Mouse (Mus musculus) limb, embryonic 10.5 days (tissue): ENCODE results near the gene Xpo4. TPM values are rescaled to one million over a fixed set of nuclear protein-coding genes. Genes with fewer than 3 reads are reported as not detected.
"Not testable (repeated sequence)": the region's sequence is repeated elsewhere in the genome, so short reads cannot be mapped to it uniquely, and the experiment has no call there.

Experiments
- DNase-seq: peaks from one replicate; pipeline ENCODE4 v3.0.0-alpha.2; 2017; ENCODE audit warnings: low spot score
- H3K27ac ChIP-seq: fragments of 300-500 bp; sonication (generic); 2 replicates; pipeline ENCODE4 v1.5.1; 2016; ENCODE audit warnings: mild to moderate bottlenecking
- H3K27me3 ChIP-seq: fragments of 300-500 bp; sonication (generic); 2 replicates; pipeline ENCODE4 v1.6.1; 2016; ENCODE audit warnings: low read depth, mild to moderate bottlenecking; ENCODE audit not compliant: poor library complexity, severe bottlenecking
- H3K36me3 ChIP-seq: fragments of 300-500 bp; sonication (generic); 2 replicates; pipeline ENCODE4 v1.6.1; 2016; ENCODE audit warnings: mild to moderate bottlenecking, moderate library complexity
- H3K4me1 ChIP-seq: fragments of 300-500 bp; sonication (generic); 2 replicates; pipeline ENCODE4 v1.6.1; 2016
- H3K4me3 ChIP-seq: fragments of 300-500 bp; sonication (generic); 2 replicates; pipeline ENCODE4 v1.5.1; 2016; ENCODE audit warnings: mild to moderate bottlenecking, moderate library complexity
- H3K9me3 ChIP-seq: fragments of 300-500 bp; sonication (generic); replicated peaks from 2 replicates; pipeline ENCODE4 v1.6.1; 2016; ENCODE audit warnings: mild to moderate bottlenecking
- WGBS: fragments of 180-500 bp; shearing (Covaris S2); methylation state at CpG from one replicate; pipeline ENCODE4 v1.1.7; 2016; 5-methylcytosine and 5-hydroxymethylcytosine counted together
- polyA plus RNA-seq: library from polyadenylated mRNA; unstranded; fragments of >200 nt; fragmentation: Nextera tagmentation; extraction: Ambion mirVana; gene quantifications from 2 replicates; pipeline ENCODE4 v1.2.1, GENCODE M21; 2016

The Xpo4 gene
- polyA plus RNA-seq, 1 experiment from 2014 or later, result 30.3 TPM

DNA sequence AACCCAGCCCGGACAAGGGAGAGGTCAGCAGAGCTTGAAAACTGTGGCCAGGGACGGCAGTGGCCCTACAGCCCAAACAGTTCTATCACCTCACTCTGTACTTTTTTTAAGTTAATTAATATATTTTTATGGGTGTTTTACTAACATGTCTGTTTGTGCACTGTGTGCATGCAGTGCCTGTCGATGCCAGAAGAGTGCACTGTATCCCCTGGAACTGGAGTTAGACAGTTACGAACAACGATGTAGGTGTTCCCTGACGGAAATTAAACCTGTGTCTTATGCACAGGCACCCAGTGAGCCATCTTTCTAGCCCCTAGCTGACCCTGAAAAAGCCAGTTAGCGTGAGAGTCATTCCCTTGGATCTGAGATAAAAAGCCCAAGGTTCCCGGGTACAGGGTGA, 30.3 kb upstream of the Xpo4 start:
- Histone ChIP-seq H3K4me1 (no peaks in the 10 kb centered on the region), H3K27ac (no peak overlapping the region), H3K4me3 (no peak overlapping the region), H3K27me3 (no peaks in the 10 kb centered on the region), H3K9me3 (no peaks in the 10 kb centered on the region), H3K36me3 (peaks cover 91% of the 10 kb centered on the region)
- DNase-seq, result no peak
- WGBS, result 90% methylated on average over 8 of the region's 8 CpGs

DNA sequence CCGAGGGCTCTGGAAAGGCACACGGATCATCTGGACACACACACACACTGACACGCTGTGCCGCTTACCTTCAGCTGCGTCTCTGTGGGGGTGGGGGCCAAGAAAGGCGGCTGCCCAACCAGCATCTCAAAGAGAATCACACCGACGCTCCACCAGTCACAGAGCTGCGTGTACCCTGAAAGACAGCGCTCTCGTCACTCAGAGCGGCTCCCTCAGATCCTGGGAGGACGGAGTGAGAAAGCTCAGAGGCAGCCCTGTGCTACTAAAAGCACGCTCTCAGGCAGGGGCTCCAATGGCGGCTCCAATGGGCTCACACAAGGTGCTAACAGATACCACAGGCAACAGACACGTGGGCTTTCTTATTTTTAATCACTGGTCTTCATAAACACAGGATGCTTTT, 29.0 kb upstream of the Xpo4 start:
- H3K36me3 ChIP-seq, result peaks cover 89% of the 10 kb centered on the region
- no peaks in the 10 kb centered on the region for H3K27me3 ChIP-seq
- H3K9me3 ChIP-seq, result no peaks in the 10 kb centered on the region
- no peak for DNase-seq
- H3K27ac ChIP-seq, result no peak overlapping the region
- 85% methylated on average over 16 of the region's 16 CpGs for WGBS
- H3K4me1 ChIP-seq, result no peaks in the 10 kb centered on the region
- no peak overlapping the region for H3K4me3 ChIP-seq

DNA sequence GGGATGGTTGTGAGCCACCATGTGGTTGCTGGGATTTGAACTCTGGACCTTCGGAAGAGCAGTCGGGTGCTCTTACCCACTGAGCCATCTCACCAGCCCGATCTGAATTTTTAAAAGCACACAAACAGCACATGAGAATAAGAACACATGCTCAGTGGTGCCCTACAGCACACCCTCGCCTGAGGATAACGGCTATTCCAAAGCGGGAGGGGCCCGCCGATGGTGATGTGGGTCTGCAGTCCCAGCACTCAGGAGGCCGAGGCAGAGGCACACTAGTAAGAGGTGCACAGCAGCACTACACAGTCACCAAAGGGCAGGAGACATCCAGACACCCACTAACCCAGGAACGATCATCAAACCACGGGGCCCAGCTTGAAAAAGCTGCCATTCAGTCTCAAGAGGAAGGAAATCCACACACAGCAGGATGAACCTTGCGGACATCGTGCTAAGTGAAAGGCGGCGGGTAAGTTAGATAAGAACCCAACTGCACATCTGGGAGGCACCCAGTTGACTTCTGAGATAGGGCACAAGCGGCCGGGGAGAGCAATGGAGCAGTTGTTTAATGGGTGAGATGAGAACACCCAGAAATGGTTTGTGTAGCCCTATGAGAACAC, 27.4 kb upstream of the Xpo4 start:
- Histone ChIP-seq H3K36me3 (peaks cover 87% of the 10 kb centered on the region), H3K27ac (no peak overlapping the region), H3K9me3 (no peaks in the 10 kb centered on the region), H3K4me3 (no peak overlapping the region), H3K4me1 (no peaks in the 10 kb centered on the region), H3K27me3 (no peaks in the 10 kb centered on the region)
- WGBS, result 92% methylated on average over 17 of the region's 17 CpGs
- DNase-seq, result no peak

DNA sequence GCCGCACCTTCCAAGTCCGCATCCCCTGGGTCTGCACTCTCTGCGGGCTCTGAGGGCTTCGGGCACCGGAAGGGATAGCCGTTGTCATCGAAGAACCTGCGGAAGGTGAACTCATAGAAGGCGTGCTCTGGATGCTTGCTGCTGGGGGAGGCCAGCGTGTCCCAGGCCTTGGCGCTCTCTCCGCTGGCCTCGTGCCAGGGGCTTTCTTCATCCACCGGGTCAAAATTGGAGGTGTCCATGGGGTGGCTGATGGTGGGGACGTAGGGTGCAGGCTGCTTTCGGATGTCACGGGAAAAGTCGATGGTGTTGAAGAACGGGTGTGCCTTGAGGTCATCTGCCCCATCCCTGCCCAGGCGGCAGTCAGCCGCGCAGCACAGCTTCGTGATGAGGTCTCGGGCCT, 26.1 kb upstream of the Xpo4 start:
- Histone ChIP-seq H3K9me3 (no peaks in the 10 kb centered on the region), H3K27me3 (no peaks in the 10 kb centered on the region), H3K4me3 (no peak overlapping the region), H3K27ac (no peak overlapping the region), H3K4me1 (no peaks in the 10 kb centered on the region), H3K36me3 (peaks cover 74% of the 10 kb centered on the region)
- 96% methylated on average over 24 of the region's 24 CpGs for WGBS
- no peak for DNase-seq

DNA sequence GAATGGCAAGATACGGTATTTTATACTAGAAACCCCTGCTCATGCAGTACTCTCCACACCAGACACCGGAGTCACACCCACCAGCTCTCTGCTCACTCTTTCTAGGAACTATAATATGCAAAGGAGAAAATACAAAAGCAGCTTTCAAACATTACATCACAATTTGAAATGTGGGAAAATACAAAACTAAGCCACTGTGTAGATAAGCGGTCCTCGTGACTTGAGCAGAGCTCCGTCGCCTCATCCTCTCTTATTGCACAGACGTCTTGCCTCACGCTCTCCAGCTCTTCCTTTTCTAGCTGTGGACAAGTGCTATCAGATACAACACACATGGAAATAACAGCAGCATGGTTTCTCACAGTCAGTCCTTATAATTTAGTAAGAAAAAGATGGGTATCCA, 25.5 kb upstream of the Xpo4 start:
- no peak overlapping the region for H3K4me3 ChIP-seq

DNA sequence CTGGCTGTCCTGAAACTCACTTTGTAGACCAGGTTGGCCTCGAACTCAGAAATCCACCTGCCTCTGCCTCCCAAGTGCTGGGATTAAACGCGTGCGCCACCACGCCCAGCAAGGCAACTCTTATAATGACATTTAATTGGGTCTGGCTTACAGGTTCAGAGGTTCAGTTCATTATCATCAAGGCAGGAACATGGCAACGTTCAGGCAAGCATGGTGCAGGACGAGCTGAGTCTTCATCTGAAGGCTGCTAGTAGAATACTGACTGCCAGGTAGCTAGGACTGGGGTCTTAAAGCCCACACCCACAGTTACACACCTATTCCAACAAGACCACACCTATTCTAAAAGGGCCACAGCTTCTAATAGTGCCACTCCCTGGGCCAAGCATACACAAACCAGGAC, 22.8 kb upstream of the Xpo4 start:
- H3K27ac ChIP-seq, H3K27me3 ChIP-seq, DNase-seq, H3K4me3 ChIP-seq, H3K9me3 ChIP-seq, H3K4me1 ChIP-seq: not testable (repeated sequence)
- 94% methylated on average over 7 of the region's 7 CpGs for WGBS
- peaks cover 44% of the 10 kb centered on the region for H3K36me3 ChIP-seq

More for the DNA sequence above, 25.5 kb upstream of the Xpo4 start:
- no peaks in the 10 kb centered on the region for H3K27me3 ChIP-seq
- no peaks in the 10 kb centered on the region for H3K9me3 ChIP-seq
- no peak for DNase-seq
- no peak overlapping the region for H3K27ac ChIP-seq
- no peaks in the 10 kb centered on the region for H3K4me1 ChIP-seq
- 95% methylated on average over 8 of the region's 8 CpGs for WGBS
- H3K36me3 ChIP-seq, result peaks cover 67% of the 10 kb centered on the region

DNA sequence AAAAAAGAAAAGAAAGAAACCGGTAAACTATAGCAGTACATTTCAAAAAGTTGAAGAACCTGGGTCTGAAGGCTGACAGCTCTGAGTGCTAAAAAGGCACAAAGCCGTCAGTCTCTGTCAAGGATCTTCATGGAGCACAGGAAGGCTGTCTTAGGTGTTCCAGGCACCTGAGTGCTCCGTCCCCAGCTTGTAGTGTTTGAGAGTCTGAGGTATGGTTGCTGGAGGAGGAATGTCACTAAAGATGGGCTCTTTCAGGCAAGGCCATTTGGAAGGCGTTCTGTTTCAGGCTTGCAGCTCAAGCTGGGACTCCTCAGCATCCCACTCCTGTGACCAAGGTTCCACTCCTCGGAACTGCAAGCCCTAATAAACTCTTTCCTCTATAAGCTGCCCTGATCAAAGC, 22.2 kb upstream of the Xpo4 start:
- Histone ChIP-seq H3K27ac (no peak overlapping the region), H3K4me3 (no peak overlapping the region), H3K36me3 (peaks cover 39% of the 10 kb centered on the region), H3K27me3 (no peaks in the 10 kb centered on the region), H3K9me3 (no peaks in the 10 kb centered on the region), H3K4me1 (no peaks in the 10 kb centered on the region)
- WGBS, result 87% methylated on average over 5 of the region's 5 CpGs
- DNase-seq, result no peak

DNA sequence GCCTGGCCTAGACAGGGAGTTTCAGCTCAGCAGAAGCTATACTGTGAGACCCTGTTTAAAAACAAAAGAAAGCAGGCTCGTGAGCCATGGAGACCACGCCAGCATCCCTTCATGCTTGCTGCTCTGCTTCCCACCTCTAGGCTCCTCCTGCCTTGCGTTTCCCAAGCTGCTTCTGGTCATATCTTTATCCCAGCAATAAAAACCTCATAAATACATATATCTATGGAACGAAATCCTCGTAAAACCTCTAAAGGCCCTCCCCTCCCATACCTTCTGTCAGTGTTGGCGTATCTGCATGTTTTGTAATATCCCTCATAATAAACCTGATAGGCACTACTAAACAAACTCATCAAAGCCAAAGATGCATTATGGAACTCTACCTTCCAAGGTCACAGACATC, 21.4 kb upstream of the Xpo4 start:
- WGBS, result 91% methylated on average over 6 of the region's 6 CpGs
- no peaks in the 10 kb centered on the region for H3K9me3 ChIP-seq
- no peak for DNase-seq
- H3K27me3 ChIP-seq, result no peaks in the 10 kb centered on the region
- no peaks in the 10 kb centered on the region for H3K4me1 ChIP-seq
- peaks cover 34% of the 10 kb centered on the region for H3K36me3 ChIP-seq
- H3K27ac ChIP-seq, result no peak overlapping the region
- no peak overlapping the region for H3K4me3 ChIP-seq

DNA sequence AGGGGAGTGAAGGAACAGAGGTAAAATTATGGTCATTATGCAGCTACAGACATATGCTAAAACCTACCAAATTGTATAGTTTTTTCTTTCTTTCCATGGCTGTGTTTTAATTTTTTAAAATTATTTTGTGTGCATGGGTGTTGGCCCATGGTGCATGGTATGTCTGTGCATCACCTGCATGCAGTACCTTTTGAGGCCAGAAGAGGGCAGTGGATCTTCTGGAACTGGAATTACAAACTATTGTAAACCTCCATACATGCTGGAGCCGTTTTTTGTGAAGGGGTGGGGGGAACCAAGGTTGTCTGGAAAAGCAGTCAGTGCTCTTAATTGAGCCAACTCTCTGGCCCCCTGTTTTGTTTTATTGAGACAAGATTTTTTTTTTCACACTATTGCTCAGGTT, 19.3 kb upstream of the Xpo4 start:
- Histone ChIP-seq H3K4me1 (no peaks in the 10 kb centered on the region), H3K36me3 (peaks cover 14% of the 10 kb centered on the region), H3K27me3 (no peaks in the 10 kb centered on the region), H3K9me3 (no peaks in the 10 kb centered on the region), H3K27ac (no peak overlapping the region), H3K4me3 (no peak overlapping the region)
- WGBS, result 24% methylated on average over 1 of the region's 1 CpGs
- peak; percentile 67 for DNase-seq

DNA sequence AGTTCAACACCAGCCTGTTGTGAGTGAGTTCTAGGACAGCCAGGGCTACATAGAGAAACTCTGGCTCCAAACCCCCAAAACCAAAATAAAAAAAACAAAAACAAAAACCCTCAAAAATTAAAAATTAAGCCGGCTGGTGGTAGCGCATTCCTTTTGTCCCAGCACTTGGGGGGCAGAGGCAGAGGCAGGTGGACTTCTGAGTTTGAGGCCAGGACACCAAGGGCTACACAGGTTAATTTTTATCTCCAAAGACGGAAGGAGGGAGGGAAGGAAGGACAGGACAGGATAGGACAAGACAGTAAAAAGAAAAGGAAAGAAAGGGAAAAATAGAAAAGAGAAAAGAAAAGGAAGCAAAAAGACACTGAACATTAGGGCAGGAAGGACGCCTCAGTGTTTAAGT, 17.5 kb upstream of the Xpo4 start:
- H3K4me1 ChIP-seq, result no peaks in the 10 kb centered on the region
- 87% methylated on average over 4 of the region's 4 CpGs for WGBS

DNA sequence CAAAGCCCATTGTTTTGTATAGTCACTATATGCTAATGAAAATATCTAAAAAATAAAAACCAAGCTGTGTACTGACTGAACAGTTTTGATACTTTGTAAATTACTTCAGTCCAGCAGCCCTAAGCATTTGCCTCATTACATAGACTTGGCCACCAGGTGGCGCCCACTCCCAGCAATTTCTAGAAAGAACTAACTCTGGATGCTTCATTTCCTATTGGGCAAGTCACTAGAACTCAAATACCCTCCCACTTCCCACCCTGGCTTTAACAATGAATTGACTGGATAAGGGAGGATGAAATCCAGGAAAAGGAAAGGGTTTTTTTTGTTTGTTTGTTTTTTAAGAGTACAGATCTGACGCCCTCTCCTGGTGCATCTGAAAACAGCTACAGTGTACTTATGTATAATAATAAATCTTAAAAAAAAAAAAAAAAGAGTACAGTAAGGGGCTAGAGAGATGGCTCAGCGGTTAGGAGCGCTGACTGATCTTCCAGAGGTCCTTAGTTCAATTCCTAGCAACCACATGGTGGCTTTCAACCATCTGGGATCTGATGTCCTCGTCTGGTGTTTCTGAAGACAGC, 14.8 kb upstream of the Xpo4 start:
- Histone ChIP-seq H3K27ac (no peak overlapping the region), H3K4me1 (no peaks in the 10 kb centered on the region), H3K4me3 (no peak overlapping the region), H3K9me3 (no peaks in the 10 kb centered on the region), H3K27me3 (no peaks in the 10 kb centered on the region), H3K36me3 (no peaks in the 10 kb centered on the region)
- DNase-seq, result peak; percentile 88
- 49% methylated on average over 5 of the region's 5 CpGs for whole genome bisulfite sequencing

More for the DNA sequence above, 17.5 kb upstream of the Xpo4 start:
- no peaks in the 10 kb centered on the region for H3K27me3 ChIP-seq
- no peak overlapping the region for H3K4me3 ChIP-seq
- DNase-seq, result no peak
- H3K9me3 ChIP-seq, result no peaks in the 10 kb centered on the region
- H3K36me3 ChIP-seq, result no peaks in the 10 kb centered on the region
- H3K27ac ChIP-seq, result no peak overlapping the region

DNA sequence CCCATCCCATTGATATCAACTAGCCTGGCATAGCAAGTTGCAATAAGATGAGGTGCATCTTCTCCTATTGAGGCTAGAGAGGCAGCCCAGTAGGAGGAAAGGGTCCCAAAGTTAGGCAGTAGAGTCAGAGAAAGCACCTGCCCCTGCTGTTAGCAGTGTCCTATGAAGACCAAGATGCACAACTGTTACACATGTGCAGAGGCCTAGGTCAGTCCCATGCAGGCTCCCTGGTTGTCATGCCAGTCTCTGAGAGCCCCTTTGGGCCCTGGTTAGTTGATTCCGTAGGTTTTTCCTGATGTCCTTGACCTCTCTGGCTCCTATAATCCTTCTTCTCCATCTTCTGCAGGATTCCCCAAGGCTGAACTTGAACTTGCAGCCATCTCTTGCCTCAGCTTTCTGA, 14.3 kb upstream of the Xpo4 start:
- Histone ChIP-seq H3K4me3 (no peak overlapping the region), H3K36me3 (no peaks in the 10 kb centered on the region), H3K9me3 (no peaks in the 10 kb centered on the region), H3K4me1 (no peaks in the 10 kb centered on the region), H3K27me3 (no peaks in the 10 kb centered on the region), H3K27ac (no peak overlapping the region)
- no peak for DNase-seq
- WGBS, result 25% methylated on average over 1 of the region's 1 CpGs

DNA sequence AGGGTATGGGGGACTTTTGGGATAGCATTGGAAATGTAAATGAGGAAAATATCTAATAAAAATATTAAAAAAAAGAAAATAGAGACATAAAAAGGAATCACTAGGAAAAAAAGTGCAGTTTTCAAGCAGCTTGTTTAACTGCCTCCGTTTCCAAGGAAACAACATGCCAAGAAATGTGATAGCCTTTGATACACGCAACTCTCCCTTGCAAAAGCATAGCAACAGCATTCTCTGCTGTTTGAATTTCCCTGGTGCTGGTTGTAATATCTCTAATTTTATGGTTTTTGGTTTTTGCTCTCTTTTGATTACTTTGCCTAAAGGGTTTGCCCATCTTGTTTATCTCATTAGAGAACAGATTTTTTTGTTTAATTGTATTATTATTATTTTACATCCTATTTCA, 10.3 kb upstream of the Xpo4 start:
- no peaks in the 10 kb centered on the region for H3K36me3 ChIP-seq
- H3K27ac ChIP-seq, result no peak overlapping the region
- H3K4me1 ChIP-seq, result no peaks in the 10 kb centered on the region
- no peaks in the 10 kb centered on the region for H3K27me3 ChIP-seq
- no peak for DNase-seq
- H3K4me3 ChIP-seq, result no peak overlapping the region
- H3K9me3 ChIP-seq, result no peaks in the 10 kb centered on the region
- 64% methylated on average over 2 of the region's 2 CpGs for WGBS

DNA sequence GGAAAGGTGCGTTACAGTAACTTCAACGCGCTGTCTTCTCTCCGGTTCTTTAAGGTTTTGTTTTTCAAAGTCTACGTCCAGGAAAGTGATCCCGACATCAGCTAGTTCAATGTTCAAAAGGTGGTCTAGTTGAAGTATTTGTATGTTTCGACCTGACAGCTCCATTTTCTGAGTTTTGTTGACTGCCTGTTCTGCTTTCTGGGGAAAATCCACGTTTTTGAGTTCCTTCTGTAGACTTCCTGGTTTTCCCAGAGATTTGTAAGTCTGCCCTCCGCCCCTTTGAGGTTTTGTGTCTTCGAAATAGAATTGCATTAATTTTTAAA, 359 bp upstream of the Xpo4 start:
- H3K27me3 ChIP-seq, result no peaks in the 10 kb centered on the region
- peak overlapping the region; percentile 95 for H3K4me3 ChIP-seq
- peak overlapping the region; percentile 97 for H3K27ac ChIP-seq
- 20% methylated on average over 10 of the region's 10 CpGs for WGBS
- H3K4me1 ChIP-seq, result peaks cover 13% of the 10 kb centered on the region
- no peaks in the 10 kb centered on the region for H3K9me3 ChIP-seq
- peaks cover 9% of the 10 kb centered on the region for H3K36me3 ChIP-seq
- DNase-seq, result no peak
